Mouse (Mus musculus) heart, postnatal 0 days (tissue): ENCODE data around the gene Acd. TPM values are rescaled to one million over a fixed set of nuclear protein-coding genes. Genes with fewer than 3 reads are reported as not detected.

Source experiments
- ATAC-seq: fragments of 200-750 bp; cut with Nextera tagmentation; 2 replicates; pipeline ENCODE4 v1.8.0; 2017; ENCODE audit warnings: low read depth, moderate number of reproducible peaks, moderate library complexity; ENCODE audit not compliant: insufficient read depth
- DNase-seq: peaks from one replicate; pipeline ENCODE4 v3.0.0-alpha.2; 2016; ENCODE audit warnings: low spot score
- H3K27ac ChIP-seq: fragments of 300-500 bp; sonication (generic); 2 replicates; pipeline ENCODE4 v1.5.1; 2014; ENCODE audit warnings: low read depth, mild to moderate bottlenecking
- H3K27me3 ChIP-seq: fragments of 300-500 bp; sonication (generic); 2 replicates; pipeline ENCODE4 v1.6.1; 2014; ENCODE audit warnings: low read length, mixed read lengths; ENCODE audit not compliant: control insufficient read depth, insufficient read depth
- H3K36me3 ChIP-seq: fragments of 300-500 bp; sonication (generic); replicated peaks from 2 replicates; pipeline ENCODE4 v1.6.1; 2014; ENCODE audit warnings: low read length, mixed read lengths; ENCODE audit not compliant: control insufficient read depth, insufficient read depth
- H3K4me1 ChIP-seq: fragments of 300-500 bp; sonication (generic); 2 replicates; pipeline ENCODE4 v1.6.1; 2014; ENCODE audit warnings: antibody characterized with exemption; ENCODE audit not compliant: control insufficient read depth, insufficient read depth
- H3K4me2 ChIP-seq: fragments of 300-500 bp; sonication (generic); 2 replicates; pipeline ENCODE4 v1.6.1; 2014; ENCODE audit warnings: low read depth, mild to moderate bottlenecking, low read length, moderate library complexity
- H3K4me3 ChIP-seq: fragments of 300-500 bp; sonication (generic); 2 replicates; pipeline ENCODE4 v1.5.1; 2014; ENCODE audit warnings: low read depth, low read length
- H3K9ac ChIP-seq: fragments of 300-500 bp; sonication (generic); replicated peaks from 2 replicates; pipeline ENCODE4 v1.6.1; 2014; ENCODE audit warnings: low read depth, low read length, mixed read lengths
- H3K9me3 ChIP-seq: fragments of 300-500 bp; sonication (generic); replicated peaks from 2 replicates; pipeline ENCODE4 v1.6.1; 2016; ENCODE audit warnings: low read length; ENCODE audit not compliant: control insufficient read depth
- CTCF ChIP-seq: IDR thresholded peaks from 2 replicates; pipeline ENCODE4 v1.5.1; 2016; ENCODE audit warnings: antibody characterized with exemption, control low read depth, low read depth
- EP300 ChIP-seq: IDR thresholded peaks from 2 replicates; pipeline ENCODE4 v1.6.1; 2016; ENCODE audit warnings: antibody characterized with exemption, low read depth
- WGBS: fragments of 180-500 bp; shearing (Covaris S2); extraction: QIAGEN DNeasy Blood & Tissue Kit; methylation state at CpG from one replicate; pipeline ENCODE4 v1.1.7; 2014; 5-methylcytosine and 5-hydroxymethylcytosine counted together
- polyA plus RNA-seq: library from polyadenylated mRNA; unstranded; fragments of >200 nt; fragmentation: Nextera tagmentation; extraction: Ambion mirVana; gene quantifications from 2 replicates; pipeline ENCODE4 v1.2.1, GENCODE M21; 2015
- total RNA-seq: library from RNA; depleted of rRNA; stranded (reverse); fragments of >200 nt; gene quantifications from 2 replicates; pipeline ENCODE4 v1.2.3, GENCODE M21; 2014; ENCODE audit warnings: low replicate concordance

The Acd gene
- total and polyA plus RNA-seq, 2 experiments from 2014 or later, result 12.8 to 32.1 TPM

DNA sequence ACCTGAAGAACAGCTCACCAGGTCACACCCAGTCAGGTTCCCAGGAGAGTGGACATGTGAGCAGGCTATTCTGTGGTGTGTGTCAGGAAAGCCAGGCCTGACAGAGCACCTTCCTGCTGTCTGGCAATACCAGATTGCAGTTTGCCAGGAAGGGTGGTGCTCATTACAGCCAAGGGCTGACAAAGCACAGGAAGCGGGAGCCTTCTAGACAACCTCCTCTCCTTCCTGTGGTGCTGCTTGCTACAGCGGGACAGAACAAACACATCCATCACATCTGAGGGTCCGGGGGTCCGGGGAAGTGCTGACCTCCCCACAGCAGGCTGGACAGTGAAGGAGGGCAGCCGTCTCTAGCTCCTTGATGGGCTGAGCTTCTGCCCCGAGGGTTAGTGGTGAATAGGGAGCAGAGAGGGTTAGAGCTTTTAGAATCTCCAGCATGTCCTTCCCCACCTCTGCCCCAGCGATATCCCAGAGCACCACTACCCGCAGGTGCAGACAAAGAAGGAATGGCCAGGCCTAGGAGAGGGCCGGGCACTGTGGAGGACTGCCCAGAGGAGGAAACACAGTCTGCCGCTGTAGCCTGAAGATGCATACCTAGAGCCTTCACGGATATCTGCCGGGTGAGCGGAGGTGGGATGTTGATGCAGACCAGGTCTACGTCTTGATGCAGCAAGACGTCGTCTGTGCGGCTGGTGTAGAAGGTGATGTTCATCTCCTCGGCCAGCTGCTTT, 26.7 kb upstream of the Acd start:
- Histone ChIP-seq H3K9me3 (no peaks in the 10 kb centered on the region), H3K27me3 (no peaks in the 10 kb centered on the region), H3K36me3 (0 out of 2 replicates have a peak, but pooled peaks cover 12% of the 10 kb centered on the region), H3K27ac (peak overlapping the region; percentile 86), H3K9ac (0 out of 2 replicates have a peak overlapping the region, but pooled peaks have one; percentile 15), H3K4me3 (no peak overlapping the region), H3K4me2 (peak overlapping the region; percentile 15; the same call in 1 of the 2 replicates), H3K4me1 (no peaks in the 10 kb centered on the region)
- TF ChIP-seq CTCF, result no peak
- peak; percentile 91 for TF ChIP-seq EP300
- ATAC-seq, result peak; percentile 90
- WGBS, result 68% methylated on average over 18 of the region's 18 CpGs
- peak; percentile 83 for DNase-seq

DNA sequence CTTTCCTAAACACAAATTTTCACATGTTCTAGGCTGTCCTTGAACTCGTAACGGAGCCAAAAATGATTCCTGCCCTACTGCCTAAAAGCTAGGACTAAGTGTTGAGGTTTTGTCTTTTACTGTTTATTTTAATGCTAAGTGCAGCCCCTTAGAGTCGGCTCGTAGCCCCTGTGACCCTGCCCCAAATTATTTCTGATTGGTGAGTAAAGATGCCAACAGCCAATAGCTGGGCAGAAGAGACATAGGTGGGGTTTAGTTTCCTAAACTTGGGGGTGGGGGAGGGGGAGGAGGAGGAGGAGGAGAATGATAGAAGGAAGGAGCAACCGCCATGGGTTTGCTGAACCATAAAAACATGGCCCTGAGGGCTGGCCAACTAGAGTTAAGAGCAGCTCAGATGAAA, 24.8 kb upstream of the Acd start:
- no peaks in the 10 kb centered on the region for H3K9me3 ChIP-seq
- 0 out of 2 replicates have a peak, but pooled peaks cover 12% of the 10 kb centered on the region for H3K36me3 ChIP-seq
- H3K27ac ChIP-seq, result no peak overlapping the region
- WGBS, result 76% methylated on average over 5 of the region's 5 CpGs
- no peaks in the 10 kb centered on the region for H3K27me3 ChIP-seq
- no peak overlapping the region for H3K4me2 ChIP-seq
- DNase-seq (no peak), ATAC-seq (no peak)
- H3K4me1 ChIP-seq, result no peaks in the 10 kb centered on the region
- TF ChIP-seq CTCF, result no peak
- no peak for TF ChIP-seq EP300
- H3K4me3 ChIP-seq, result no peak overlapping the region
- H3K9ac ChIP-seq, result no peak overlapping the region

DNA sequence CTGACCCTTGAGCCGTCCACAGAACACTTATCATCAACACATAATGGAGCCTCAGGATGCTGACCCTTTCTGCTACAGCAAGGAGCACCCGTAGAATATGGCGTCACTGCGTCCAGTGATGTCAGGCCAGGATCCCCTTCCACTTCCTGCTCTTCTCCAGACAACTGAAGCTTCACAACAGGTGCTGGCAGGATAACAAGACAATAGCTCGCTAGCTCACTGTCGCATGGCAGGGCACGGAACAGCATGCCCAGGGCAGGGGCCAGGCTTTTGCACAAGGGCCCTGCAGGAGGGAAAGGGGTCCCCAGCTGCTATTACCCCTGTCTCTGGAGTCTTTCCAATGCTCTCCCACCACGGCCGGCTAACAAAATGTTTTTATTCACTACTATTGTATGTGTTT, 22.0 kb upstream of the Acd start:
- 0 out of 2 replicates have a peak, but pooled peaks cover 10% of the 10 kb centered on the region for H3K36me3 ChIP-seq
- no peaks in the 10 kb centered on the region for H3K9me3 ChIP-seq
- DNase-seq (no peak), ATAC-seq (no peak)
- WGBS, result 89% methylated on average over 9 of the region's 9 CpGs
- no peaks in the 10 kb centered on the region for H3K4me1 ChIP-seq
- no peak overlapping the region for H3K4me2 ChIP-seq
- no peak for TF ChIP-seq EP300
- no peak for TF ChIP-seq CTCF
- H3K27me3 ChIP-seq, result no peaks in the 10 kb centered on the region
- no peak overlapping the region for H3K27ac ChIP-seq
- H3K9ac ChIP-seq, result no peak overlapping the region
- no peak overlapping the region for H3K4me3 ChIP-seq

DNA sequence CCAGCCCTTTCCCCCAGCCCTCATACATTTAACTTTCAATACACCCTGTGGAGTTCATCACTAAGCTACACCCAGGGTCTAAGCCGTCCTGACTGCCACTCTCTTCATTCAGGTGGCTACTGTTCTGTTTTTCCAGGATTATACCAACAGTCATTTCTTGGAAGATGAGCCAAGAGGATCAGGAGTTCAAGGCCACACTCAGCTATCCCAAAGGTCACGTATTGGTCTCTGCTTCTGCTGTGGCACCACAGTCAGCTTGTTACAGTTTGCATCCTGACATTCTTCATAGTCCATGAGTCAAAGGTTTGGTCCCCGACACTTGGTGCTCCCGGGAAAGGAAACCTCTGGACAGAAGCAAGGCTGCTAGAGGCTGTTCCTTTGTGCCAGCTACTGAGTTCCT, 18.7 kb upstream of the Acd start:
- TF ChIP-seq EP300 (no peak), CTCF (no peak)
- no peak for ATAC-seq

DNA sequence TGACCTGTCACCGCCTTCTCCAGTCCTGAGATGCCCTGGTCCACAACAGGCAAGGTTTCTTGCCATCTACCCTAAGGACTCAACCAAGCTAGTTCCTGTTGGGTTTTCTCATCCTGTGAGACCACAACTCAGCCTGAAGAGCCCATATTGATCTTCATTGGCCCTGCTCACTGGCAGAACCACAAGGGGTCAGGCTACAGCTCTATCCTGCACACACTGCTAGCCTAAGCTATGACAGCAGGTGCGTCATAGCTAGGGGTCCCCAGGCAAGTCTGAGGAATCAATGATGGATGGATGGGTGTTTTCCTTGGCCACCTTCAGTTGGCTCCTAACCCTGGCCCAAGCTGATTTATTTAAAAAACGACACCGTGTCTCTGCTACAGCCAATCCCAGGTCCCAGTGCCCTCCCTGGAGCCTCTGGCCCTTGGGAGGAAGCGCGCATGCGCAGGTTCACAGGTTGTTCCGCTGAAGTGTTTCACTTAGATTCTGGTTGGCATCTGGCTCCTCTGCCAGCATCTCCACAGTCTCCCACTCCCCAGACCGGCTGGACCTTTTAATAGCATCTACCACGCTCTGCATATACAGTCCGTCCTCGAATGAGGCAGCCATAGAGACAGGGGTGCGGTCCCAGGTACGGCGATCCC, 15.5 kb upstream of the Acd start:
- no peak for ATAC-seq
- no peak overlapping the region for H3K4me2 ChIP-seq
- H3K36me3 ChIP-seq, result peaks cover 6% of the 10 kb centered on the region; the same call in 1 of the 2 replicates
- no peak overlapping the region for H3K4me3 ChIP-seq
- no peak overlapping the region for H3K27ac ChIP-seq
- H3K27me3 ChIP-seq, result no peaks in the 10 kb centered on the region
- TF ChIP-seq EP300 (no peak), CTCF (0 out of 2 replicates have a peak, but pooled peaks have one; percentile 3)
- 89% methylated on average over 15 of the region's 15 CpGs for WGBS
- DNase-seq, result no peak
- no peaks in the 10 kb centered on the region for H3K9me3 ChIP-seq
- H3K4me1 ChIP-seq, result no peaks in the 10 kb centered on the region
- no peak overlapping the region for H3K9ac ChIP-seq

More for the DNA sequence above, 18.7 kb upstream of the Acd start:
- no peak for DNase-seq
- H3K4me2 ChIP-seq, result no peak overlapping the region
- H3K9me3 ChIP-seq, result no peaks in the 10 kb centered on the region
- H3K4me1 ChIP-seq, result no peaks in the 10 kb centered on the region
- H3K27me3 ChIP-seq, result no peaks in the 10 kb centered on the region
- no peak overlapping the region for H3K4me3 ChIP-seq
- WGBS, result 76% methylated on average over 4 of the region's 4 CpGs
- H3K36me3 ChIP-seq, result peaks cover 14% of the 10 kb centered on the region; the same call in 1 of the 2 replicates
- H3K9ac ChIP-seq, result no peak overlapping the region
- H3K27ac ChIP-seq, result no peak overlapping the region
